Mouse (Mus musculus) regulatory T cell (primary cell): ENCODE measurements around the gene Gm10799.
"Not testable (repeated sequence)": the region's sequence is repeated elsewhere in the genome, so short reads cannot be mapped to it uniquely, and the experiment has no call there.

ENCODE experiments used
- in situ Hi-C: fragments of 300-600 bp; cut with MboI, MseI; formaldehyde crosslinking; loops from one replicate; pipeline ENCODE4 v1.15.1; 2025; ENCODE audit warnings: high pct_unique_total_duplicates

The Gm10799 gene

DNA sequence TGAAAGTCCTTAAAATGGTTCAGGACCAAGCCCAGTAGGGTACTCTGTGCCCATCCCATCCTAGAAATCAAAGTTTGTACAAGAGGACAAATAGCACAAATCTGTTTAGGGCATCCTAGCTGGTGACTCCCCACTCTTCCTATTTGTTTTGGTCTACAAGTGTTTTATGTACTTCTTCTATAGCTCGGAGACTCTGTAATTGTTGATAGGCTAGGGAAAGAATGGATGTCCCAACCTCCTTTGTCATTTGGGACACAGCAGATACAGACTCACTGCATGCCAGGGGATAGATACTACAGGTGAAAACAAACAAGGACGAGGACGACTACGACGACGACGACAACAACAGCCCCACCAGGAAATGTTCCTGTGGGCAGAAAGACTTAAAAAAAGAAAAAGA, at the start of gene Gm10799:
Gene Gm10799, minus strand, starts transcription at position 101 of the 400 bp plus-strand sequence.
- in situ Hi-C loops: loop anchor here (5.0 kb wide), 1 partner anchor 1141 kb away; no protein-coding TSS in a partner anchor

DNA sequence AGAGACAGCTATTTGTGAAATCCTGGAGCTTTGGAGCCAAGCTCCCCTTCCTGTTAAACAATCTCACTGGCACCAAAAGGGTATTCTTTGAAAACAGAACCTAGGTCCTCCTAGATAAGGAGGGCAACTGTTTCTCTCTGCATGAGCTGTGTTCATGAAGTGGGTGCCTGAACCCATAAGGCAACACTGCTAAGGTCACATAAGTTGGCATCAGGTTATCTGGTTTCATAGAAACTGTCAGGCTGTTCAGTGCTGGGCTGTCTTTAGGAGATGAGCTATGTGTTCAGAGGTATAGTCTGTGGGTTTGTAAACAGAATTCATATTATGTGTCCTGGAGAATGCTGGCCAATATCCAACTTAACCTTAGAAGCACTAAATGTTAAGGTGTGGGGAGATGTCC, 48.8 kb upstream of the Gm10799 start:
- in situ Hi-C loops: not testable (repeated sequence)

DNA sequence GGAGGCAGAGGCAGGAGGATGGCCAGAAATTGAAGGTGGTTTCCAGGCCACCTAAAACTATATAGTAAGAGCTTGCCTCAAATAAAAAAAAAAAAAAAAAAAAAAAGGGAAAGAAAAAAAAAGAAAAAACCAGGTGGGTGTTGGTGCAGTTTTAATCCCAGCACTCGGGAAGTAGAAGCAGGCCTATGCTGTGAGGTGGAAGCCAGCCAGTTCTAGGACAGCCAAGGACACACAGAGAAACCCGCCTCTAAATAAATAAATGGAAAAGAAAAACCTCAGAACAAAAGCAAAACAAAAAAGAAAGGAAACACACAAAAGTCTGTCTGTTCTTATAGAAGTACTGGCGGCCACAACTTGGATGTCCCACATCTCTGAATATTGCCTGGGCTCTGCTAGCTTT, 46.5 kb upstream of the Gm10799 start:
- in situ Hi-C loops: no loop called here

DNA sequence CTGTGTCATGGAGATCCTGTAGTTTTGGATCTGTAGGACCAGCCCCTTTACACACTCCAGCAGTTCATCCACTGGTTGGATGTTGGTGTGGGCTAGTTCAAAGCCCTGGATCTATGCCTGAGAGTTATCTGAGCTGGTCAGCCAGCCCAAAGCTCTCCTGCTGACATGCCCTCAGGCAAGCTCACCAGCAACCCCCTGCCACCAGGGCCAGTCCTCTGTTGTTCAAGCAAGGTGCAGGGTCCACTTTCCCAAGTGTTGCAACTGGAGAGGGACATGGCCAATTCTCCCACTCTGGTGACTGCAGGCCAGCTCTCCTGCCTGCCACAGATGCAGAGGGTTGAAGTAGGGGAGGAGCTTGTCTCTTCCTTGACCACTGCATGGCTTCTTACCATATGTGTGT, 45.2 kb upstream of the Gm10799 start:
- in situ Hi-C loops: not testable (repeated sequence)

DNA sequence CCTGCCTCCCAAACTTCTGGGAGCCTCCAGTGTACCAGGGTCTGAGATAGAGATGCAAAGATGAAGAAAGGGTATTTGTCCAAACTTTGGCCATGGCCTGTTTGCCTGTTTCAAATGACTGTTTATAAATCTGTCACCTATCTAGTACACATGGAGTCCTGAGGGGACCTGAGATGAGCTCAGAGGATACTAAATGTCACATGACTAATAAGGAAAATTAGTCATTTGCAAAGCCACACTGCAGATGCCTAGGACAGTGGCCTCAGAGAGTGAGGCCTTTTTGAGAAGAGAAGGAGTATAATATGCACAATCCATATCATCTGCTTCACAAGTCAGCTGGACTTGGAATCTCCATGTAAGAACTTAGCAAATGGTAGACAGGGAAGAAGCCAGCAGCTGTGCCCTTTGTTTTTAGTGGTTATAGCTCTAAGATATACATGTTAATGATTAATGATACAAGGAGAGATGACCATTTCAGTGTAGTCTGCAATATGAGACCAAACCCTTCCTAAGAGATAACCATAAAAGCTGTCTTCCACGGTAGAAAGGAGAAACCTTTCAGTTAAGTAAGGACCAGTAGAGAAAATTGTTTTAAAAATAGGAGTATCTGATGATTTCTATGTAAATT, 42.9 kb upstream of the Gm10799 start:
- in situ Hi-C loops: not testable (repeated sequence)

DNA sequence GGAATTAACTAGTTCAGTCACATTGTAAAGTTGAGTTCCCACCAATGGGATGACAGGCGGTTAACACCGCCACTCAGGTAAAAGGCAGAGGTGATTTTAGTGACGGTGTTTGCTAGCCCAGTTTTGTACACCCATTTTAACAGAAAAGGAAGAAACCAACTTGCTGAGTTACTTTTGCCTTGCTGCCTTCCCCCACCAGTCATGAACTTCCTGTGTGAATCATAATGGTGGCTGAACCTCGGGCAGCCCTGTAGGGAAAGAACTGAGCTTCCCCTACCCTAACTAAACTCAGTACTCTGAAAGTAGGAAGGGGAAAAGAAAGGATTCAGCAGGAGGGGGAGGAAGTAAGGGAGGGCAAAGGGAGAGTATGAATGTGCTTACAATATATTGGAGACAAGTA, 41.7 kb upstream of the Gm10799 start:
- in situ Hi-C loops: no loop called here

DNA sequence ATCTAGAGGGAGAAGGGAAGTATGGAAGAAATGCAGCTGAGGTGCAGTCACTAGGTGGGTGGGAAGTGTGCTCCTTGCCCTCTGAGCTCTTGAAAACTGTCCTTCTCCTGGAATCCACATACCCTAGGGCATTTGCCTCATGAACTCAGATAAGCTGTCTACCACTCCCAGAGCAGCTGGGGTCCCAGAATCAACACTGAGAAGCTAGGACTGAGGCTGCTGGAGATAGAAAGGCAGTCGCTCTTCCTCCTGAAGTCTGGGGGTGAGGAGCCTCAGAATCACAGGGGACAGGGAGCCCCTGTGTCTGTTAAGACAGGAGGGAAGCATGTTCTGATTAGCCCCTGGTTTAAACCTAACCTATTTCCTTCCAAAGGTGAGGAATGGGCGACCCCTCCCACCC, 41.2 kb upstream of the Gm10799 start:
- in situ Hi-C loops: no loop called here

DNA sequence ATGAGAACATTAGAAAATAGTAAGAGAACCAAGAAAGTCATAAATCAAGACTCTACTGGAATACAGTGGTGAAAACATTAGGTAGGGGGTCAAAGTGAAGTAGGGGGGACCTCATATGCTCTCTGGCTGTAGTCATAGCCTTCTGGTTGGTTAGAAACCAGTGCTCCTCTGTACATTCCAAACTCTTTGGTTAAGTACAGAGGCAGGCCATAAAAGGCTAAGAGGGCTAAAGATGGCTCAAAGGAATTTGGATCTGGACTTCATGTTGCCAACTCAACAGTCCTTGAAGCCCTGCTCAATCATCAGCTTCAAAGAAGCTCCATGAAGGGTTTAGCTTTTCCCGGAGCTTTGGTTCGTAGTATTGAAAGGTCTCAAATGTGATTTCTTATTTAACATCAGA, 40.7 kb upstream of the Gm10799 start:
- in situ Hi-C loops: not testable (repeated sequence)

DNA sequence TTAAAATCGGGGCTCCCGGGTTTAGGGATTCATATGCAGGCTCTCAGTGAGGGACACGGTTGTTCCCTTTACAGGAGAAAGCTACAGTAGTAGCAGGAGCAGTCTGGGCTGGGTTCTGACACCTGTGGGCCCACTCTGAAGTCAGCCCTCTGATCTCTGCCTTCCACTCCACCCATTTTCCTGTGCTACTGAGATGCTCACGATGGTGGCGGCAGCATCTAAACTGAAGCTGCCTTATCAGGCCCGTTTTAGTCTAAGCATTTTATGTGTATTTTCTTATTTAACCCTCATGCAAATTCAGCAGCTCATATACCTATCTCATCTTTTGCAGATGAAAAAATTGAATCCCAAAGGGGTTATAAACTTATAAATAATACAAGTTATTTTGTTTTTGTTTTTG, 36.5 kb upstream of the Gm10799 start:
- in situ Hi-C loops: no loop called here

DNA sequence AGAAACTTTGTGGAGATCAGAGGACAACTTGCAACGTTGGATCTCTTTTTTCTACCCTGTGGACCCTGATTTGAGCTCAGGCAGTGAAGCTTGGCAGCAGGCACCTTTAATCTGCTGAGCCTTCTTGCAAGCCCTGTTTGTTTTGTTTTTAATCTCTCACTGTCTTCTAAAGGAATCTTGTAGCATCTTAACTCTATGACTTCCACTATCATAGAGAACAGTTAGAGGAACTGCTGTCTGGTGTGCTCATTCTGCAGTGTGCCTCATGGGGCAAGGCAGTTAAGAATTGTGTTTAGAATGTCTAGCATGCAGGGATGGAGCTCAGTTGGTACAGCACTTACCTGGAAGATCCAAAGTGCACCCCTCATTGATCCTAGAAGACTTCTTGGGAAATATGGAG, 31.6 kb upstream of the Gm10799 start:
- in situ Hi-C loops: no loop called here

DNA sequence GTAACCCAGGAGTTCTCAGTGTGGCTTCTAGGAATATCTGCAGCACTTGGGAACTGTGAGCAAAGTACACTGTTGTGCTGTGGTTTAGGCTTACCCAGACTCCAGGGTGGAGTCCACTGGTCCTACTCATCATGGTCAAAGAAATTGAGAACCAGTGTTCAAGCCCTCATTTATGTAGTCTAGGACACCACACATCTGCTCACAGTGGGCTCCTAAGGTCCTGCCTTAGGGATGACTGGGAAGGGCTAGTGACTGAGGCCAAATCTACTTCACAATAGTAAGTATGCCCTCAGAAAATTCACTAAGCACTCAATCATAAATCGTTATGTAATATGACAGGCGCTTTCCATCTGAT, 30.9 kb upstream of the Gm10799 start:
- in situ Hi-C loops: no loop called here

DNA sequence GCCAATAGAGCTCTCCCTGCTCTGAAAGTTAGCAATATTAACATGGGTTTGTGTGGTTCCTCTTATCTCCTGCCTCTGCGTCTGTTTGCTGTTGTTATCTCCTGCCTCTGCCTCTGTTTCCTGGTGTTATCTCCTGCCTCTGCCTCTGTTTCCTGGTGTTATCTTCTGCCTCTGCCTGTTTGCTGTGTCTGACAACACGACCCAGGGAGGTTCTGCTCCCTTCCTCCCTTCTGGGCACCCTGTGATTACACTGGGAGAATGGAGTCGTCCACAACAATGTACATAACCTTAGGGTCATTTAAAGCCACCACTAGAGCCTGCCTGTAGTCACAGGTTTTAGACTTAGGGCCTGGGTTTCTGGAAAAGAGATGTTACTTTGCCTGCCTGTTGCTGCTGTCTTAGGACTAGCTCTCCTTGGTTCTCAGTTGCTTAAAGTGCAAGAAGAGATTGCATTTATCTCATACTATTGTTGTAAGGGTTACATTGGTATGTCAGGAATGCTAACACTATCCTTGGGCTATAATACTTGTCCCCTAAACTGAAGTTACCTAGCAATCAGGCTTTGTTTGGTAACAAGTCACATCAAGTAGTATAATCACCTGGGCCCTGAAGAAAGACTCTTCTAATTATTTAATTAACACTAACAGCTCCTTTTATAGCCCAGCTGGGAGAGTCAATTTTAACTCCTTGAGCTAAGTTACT, 30.3 kb upstream of the Gm10799 start:
- in situ Hi-C loops: no loop called here

DNA sequence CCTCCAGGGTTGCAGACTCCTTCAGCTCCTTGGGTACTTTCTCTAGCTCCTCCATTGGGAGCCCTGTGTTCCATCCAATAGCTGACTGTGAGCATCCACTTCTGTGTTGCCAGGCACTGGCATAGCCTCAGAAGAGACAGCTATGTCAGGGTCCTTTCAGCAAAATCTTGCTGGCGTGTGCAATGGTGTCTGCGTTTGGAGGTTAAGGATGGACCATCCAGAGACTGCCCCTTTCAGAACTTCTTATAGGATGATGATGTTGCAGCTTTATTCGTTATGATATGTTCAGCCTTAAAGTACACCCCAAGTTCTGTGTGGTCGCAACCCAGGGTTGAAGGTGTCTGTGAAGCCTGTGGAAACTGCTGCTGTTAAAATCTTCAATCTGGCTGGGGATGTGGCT, 29.0 kb upstream of the Gm10799 start:
- in situ Hi-C loops: not testable (repeated sequence)

DNA sequence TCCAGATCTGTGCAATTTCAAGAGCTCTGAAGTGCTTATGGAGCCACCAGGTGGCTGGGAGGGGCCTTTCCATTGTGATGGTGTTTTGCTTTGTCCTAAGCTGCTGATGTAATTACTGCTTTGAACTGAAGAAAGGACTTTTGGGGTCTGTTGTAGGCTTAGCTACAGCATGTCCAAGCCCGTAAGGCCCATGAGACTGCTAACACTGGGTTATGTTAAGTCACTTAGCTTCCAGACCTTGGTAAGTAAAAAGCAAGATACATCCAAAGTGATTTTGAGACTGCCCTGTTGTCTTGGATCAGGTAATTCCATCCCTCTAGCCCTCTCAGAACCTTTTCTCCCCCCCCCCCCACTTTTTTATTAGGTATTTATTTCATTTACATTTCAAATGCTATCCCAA, 28.4 kb upstream of the Gm10799 start:
- in situ Hi-C loops: not testable (repeated sequence)

DNA sequence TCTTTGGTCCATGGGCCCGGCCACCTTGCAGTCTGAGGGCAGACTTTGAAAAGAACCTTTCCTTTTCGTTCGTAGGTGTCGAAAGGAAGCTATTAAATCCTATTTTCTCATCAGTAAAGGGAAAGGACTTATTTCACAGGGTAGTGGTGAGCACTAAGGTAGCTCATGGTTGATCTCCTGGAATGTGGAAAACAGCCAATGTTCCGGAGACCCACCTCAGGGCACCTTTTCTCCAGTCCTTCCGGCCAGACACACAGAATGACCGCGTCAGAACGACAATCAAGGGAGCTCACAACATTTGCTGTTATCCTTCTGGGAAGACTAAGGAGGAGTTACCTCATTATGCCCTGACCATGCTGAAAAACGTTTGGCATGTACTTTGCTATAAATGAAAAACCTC, 27.9 kb upstream of the Gm10799 start:
- in situ Hi-C loops: no loop called here

DNA sequence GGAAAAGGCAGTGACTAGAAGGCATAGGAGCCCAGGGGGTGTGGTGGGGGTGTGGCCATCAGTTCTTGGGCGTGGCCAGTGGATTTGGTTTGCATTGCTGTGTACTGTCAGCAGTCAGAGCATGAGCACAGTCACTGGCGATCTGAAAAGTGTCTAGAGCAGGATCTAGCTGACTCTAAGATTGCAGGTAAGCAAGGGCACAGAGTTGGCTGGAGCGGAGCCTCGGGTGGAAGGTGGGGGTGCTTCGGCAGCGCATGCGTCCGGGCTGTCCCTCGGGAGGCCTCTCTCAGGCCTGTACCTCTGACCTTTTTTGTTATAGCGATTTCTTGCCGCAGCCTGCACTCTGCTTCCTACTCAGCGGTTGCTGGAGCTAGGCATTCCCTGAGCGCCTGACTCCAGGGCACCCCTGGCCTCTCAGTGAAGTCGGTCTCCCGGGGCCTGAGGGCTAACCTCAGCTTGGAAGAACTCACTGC, 27.4 kb upstream of the Gm10799 start, which contains the start of gene Cd59a:
Gene Cd59a, plus strand, starts transcription at position 61 of the 473 bp plus-strand sequence.
- in situ Hi-C loops: no loop called here

DNA sequence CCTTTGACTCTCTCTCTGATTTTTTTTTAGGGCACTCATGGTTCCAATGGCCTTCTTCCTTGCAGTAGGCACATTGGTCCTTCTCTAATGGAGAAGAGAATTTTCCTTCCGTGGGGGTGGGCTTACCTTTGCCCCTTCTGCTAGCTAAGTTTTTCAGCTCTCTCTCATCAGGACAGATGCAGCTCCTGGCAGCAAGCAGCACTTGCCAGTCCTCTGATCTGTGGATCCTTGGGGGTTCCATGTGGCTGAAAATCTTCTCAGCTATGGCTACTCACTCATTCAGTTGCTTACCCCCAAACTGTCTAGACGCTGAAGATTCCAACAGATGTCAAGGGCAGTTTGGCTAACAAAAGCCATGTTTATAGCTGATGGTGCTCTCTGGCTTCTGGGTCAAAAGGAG, 25.0 kb upstream of the Gm10799 start:
- in situ Hi-C loops: no loop called here

DNA sequence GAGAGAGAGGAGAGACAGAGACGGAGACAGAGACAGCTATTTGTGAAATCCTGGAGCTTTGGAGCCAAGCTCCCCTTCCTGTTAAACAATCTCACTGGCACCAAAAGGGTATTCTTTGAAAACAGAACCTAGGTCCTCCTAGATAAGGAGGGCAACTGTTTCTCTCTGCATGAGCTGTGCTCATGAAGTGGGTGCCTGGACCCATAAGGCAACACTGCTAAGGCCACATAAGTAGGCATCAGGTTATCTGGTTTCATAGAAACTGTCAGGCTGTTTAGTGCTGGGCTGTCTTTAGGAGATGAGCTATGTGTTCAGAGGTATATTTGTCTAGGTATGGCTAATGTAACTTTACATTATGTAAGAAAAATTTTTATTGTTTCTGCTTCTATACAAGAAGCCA, 19.2 kb upstream of the Gm10799 start:
- in situ Hi-C loops: not testable (repeated sequence)

DNA sequence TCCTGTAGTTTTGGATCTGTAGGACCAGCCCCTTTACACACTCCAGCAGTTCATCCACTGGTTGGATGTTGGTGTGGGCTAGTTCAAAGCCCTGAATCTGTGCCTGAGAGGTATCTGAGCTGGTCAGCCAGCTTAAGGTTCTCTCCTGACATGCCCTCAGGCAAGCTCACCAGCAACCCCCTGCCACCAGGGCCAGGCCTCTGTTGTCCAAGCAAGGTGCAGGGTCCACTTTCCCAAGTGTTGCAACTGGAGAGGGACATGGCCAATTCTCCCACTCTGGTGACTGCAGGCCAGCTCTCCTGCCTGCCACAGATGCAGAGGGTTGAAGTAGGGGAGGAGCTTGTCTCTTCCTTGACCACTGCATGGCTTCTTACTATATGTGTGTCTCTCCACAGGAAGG, 15.7 kb upstream of the Gm10799 start:
- in situ Hi-C loops: not testable (repeated sequence)

DNA sequence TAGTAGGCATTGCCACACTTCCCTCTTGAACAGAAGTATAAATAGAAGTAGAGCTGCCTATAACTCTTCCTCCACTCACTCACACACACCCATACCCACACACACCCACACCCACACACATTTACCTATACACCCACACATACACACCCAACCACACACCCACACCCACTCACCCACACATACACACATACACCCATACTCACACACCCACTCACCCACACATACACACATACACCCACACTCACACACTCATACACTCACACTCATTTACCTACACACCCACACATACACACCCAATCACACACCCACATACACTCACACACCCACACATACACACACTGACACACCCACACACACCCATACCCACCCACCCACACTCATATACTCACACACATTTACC, 14.1 kb upstream of the Gm10799 start:
- in situ Hi-C loops: no loop called here

DNA sequence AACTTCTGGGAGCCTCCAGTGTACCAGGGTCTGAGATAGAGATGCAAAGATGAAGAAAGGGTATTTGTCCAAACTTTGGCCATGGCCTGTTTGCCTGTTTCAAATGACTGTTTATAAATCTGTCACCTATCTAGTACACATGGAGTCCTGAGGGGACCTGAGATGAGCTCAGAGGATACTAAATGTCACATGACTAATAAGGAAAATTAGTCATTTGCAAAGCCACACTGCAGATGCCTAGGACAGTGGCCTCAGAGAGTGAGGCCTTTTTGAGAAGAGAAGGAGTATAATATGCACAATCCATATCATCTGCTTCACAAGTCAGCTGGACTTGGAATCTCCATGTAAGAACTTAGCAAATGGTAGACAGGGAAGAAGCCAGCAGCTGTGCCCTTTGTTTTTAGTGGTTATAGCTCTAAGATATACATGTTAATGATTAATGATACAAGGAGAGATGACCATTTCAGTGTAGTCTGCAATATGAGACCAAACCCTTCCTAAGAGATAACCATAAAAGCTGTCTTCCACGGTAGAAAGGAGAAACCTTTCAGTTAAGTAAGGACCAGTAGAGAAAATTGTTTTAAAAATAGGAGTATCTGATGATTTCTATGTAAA, 13.2 kb upstream of the Gm10799 start:
- in situ Hi-C loops: not testable (repeated sequence)

DNA sequence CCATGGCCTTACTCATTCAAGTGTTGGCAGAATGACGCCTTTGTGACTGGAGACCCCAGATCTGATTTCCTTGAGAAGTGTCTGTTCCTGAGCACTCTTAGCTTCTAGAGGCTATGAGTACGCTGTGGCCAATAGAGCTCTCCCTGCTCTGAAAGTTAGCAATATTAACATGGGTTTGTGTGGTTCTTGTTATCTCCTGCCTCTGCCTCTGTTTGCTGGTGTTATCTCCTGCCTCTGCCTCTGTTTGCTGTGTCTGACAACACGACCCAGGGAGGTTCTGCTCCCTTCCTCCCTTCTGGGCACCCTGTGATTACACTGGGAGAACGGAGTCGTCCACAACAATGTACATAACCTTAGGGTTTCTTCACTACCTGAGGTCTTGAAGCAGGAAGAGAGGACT, 9.9 kb upstream of the Gm10799 start:
- in situ Hi-C loops: not testable (repeated sequence)

DNA sequence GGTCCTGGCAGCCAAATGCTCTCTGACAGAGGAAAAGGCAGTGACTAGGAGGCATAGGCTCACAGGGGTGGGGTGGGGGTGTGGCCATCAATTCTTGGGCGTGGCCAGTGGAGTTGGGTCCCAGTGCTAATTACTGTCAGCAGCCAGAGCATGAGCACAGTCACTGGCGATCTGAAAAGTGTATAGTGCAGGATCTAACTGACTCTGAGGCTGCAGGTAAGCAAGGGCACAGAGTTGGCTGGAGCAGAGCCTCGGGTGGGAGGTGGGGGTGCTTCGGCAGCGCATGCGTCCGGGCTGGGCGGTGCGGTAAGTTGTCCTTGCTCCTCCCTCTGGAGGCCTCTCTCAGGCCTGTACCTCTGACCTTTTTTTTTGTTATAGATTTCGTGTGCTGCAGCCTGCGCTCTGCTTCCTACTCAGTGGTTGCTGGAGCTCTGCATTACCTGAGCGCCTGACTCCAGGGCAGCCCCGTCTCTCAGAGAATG, 1.4 kb upstream of the Gm10799 start, which contains the start of gene Cd59b:
Gene Cd59b, plus strand, starts transcription at position 146 of the 482 bp plus-strand sequence.
- in situ Hi-C loops: loop anchor here (5.0 kb wide), 1 partner anchor 1142 kb away; no protein-coding TSS in a partner anchor
